Mouse (Mus musculus) hindbrain, embryonic 13.5 days (tissue): ENCODE measurements around the gene Ddhd1. TPM values are rescaled to one million over a fixed set of nuclear protein-coding genes. Genes with fewer than 3 reads are reported as not detected.
A peak's percentile ranks its signal among the peaks of the same experiment; 100 is the strongest.

Experiments
- ATAC-seq: fragments of 200-750 bp; cut with Nextera tagmentation; 2 replicates; pipeline ENCODE4 v1.8.0; 2017; ENCODE audit warnings: moderate TSS enrichment; ENCODE audit not compliant: low FRiP score
- H3K27ac ChIP-seq: fragments of 300-500 bp; sonication (generic); 2 replicates; pipeline ENCODE4 v1.5.1; 2015; ENCODE audit warnings: inconsistent platforms, mild to moderate bottlenecking, moderate library complexity
- H3K27me3 ChIP-seq: fragments of 300-500 bp; sonication (generic); 2 replicates; pipeline ENCODE4 v1.6.1; 2015; ENCODE audit warnings: mild to moderate bottlenecking, inconsistent platforms
- H3K36me3 ChIP-seq: fragments of 300-500 bp; sonication (generic); 2 replicates; pipeline ENCODE4 v1.6.1; 2015; ENCODE audit warnings: mild to moderate bottlenecking, inconsistent platforms
- H3K4me1 ChIP-seq: fragments of 300-500 bp; sonication (generic); replicated peaks from 2 replicates; pipeline ENCODE4 v1.6.1; 2015; ENCODE audit warnings: inconsistent platforms
- H3K4me2 ChIP-seq: fragments of 300-500 bp; sonication (generic); 2 replicates; pipeline ENCODE4 v1.6.1; 2015; ENCODE audit warnings: inconsistent platforms, mild to moderate bottlenecking, moderate library complexity
- H3K4me3 ChIP-seq: fragments of 300-500 bp; sonication (generic); 2 replicates; pipeline ENCODE4 v1.5.1; 2015; ENCODE audit warnings: mild to moderate bottlenecking, inconsistent platforms
- H3K9ac ChIP-seq: fragments of 300-500 bp; sonication (generic); 2 replicates; pipeline ENCODE4 v1.6.1; 2015; ENCODE audit warnings: mild to moderate bottlenecking, inconsistent platforms
- H3K9me3 ChIP-seq: fragments of 300-500 bp; sonication (generic); 2 replicates; pipeline ENCODE4 v1.6.1; 2016; ENCODE audit warnings: inconsistent platforms
- WGBS: fragments of 180-500 bp; shearing (Covaris S2); methylation state at CpG from one replicate; pipeline ENCODE4 v1.1.7; 2015; 5-methylcytosine and 5-hydroxymethylcytosine counted together
- polyA plus RNA-seq: library from polyadenylated mRNA; unstranded; fragments of >200 nt; fragmentation: Nextera tagmentation; extraction: Ambion mirVana; gene quantifications from 2 replicates; pipeline ENCODE4 v1.2.1, GENCODE M21; 2015

The Ddhd1 gene
- polyA plus RNA-seq, 1 experiment from 2014 or later: 19.2 TPM

DNA sequence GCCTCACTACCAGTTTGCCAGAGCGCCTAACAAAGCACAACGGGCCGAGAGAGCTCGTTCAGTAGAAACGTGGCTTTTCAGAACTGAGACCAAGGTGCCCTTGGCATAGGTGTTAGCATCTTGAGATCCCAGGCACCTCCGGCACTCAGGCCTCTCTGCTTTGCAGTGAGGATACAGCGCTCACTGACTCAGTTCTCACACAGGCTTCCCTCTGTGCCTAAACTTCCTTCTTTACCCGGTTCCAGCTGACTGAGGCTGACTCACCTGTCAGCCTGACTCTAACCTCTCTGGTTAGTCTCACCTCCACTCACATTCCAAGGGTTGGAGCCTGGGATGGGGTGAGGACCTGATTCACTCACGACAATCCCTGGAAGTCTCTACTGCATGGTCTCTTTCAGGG lies 15.7 kb downstream of the Ddhd1 start:
- H3K27me3 ChIP-seq: no peaks in the 10 kb centered on the region
- H3K9ac ChIP-seq: no peak overlapping the region
- H3K9me3 ChIP-seq: no peaks in the 10 kb centered on the region
- no peak overlapping the region for H3K4me2 ChIP-seq
- H3K4me3 ChIP-seq: no peak overlapping the region
- WGBS: 79% methylated on average over 9 of the region's 9 CpGs
- H3K36me3 ChIP-seq: no peaks in the 10 kb centered on the region
- H3K4me1 ChIP-seq: peaks cover 31% of the 10 kb centered on the region
- ATAC-seq: no peak
- H3K27ac ChIP-seq: 0 out of 2 replicates have a peak overlapping the region, but pooled peaks have one; percentile 35

DNA sequence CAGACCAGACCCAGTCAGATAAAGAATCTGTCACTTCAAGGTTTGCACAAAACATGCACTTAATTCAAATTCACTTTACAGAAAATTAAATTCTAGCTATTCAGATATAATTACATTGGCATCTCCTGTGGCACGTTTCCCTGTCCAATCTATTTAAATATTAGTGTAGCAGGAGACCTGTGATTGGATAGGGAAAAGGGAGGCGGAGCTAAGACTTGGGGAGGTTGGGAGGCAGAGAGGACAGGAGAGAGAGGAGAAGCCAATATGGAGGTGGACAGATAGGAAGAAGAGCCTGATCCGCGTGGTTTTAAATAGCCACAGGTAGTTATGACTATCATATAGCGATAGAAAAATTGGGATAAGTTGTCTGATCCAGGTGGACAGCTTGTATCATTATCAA lies 19.2 kb downstream of the Ddhd1 start:
- H3K27ac ChIP-seq: no peak overlapping the region
- H3K4me1 ChIP-seq: peaks cover 13% of the 10 kb centered on the region
- 67% methylated on average over 5 of the region's 5 CpGs for WGBS
- H3K36me3 ChIP-seq: no peaks in the 10 kb centered on the region
- no peak for ATAC-seq
- no peaks in the 10 kb centered on the region for H3K9me3 ChIP-seq
- H3K4me3 ChIP-seq: no peak overlapping the region
- H3K4me2 ChIP-seq: no peak overlapping the region
- no peak overlapping the region for H3K9ac ChIP-seq
- no peaks in the 10 kb centered on the region for H3K27me3 ChIP-seq

DNA sequence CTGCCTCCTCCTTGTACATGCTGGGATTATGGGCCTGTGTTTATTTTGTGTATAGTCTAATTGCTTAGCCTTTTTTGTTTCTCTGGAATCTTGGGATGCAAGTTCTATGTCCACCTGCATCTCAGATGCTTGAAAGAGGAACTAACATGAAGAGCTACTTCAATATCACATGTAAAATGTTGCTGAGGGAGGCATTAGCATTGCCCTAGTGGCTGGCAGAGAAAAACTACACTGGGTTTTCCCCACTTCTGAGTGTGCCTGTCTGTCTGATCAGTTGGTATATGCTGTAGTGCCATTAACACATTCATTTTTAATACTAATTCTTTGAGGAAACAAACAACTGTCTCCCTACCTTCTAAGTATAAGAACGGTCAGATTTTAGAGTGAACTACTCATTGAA lies 22.4 kb downstream of the Ddhd1 start:
- no peak overlapping the region for H3K4me3 ChIP-seq
- no peak overlapping the region for H3K27ac ChIP-seq
- WGBS: 97% methylated on average over 1 of the region's 1 CpGs
- no peak for ATAC-seq
- H3K9me3 ChIP-seq: no peaks in the 10 kb centered on the region
- no peak overlapping the region for H3K4me2 ChIP-seq
- no peaks in the 10 kb centered on the region; the same call in 1 of the 2 replicates for H3K4me1 ChIP-seq
- no peaks in the 10 kb centered on the region for H3K27me3 ChIP-seq
- no peak overlapping the region for H3K9ac ChIP-seq
- H3K36me3 ChIP-seq: no peaks in the 10 kb centered on the region

- Histone ChIP-seq H3K27me3 (no peaks in the 10 kb centered on the region), H3K4me2 (no peak overlapping the region), H3K9me3 (no peaks in the 10 kb centered on the region), H3K27ac (no peak overlapping the region), H3K4me3 (no peak overlapping the region), H3K9ac (no peak overlapping the region), H3K4me1 (no peaks in the 10 kb centered on the region), H3K36me3 (no peaks in the 10 kb centered on the region)
- 85% methylated on average over 4 of the region's 4 CpGs for WGBS
- no peak for ATAC-seq
These were observed 25.0 kb downstream of the Ddhd1 start for GRCm38 (mm10) chr14:45632756-45633537.

DNA sequence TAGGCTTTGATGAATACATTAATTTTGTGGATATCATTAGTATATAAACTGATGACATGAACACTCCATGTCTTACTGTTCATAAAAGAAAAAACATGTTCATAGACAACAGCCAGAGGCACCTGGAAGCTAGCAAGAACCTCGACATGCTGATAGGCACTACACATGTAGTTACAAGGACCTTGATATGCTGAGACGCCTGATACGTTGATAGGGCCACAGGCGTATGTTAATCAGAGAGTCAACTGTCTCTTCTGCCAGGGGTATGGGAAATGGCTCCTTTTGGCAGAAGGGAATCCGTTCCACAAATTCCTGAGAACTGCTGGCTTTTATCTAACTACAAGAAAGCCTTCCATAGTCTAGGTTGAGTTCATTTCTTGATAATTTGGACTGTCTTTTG lies 27.4 kb downstream of the Ddhd1 start:
- no peaks in the 10 kb centered on the region for H3K9me3 ChIP-seq
- ATAC-seq: no peak
- H3K9ac ChIP-seq: no peak overlapping the region
- 88% methylated on average over 5 of the region's 5 CpGs for WGBS
- H3K4me1 ChIP-seq: no peaks in the 10 kb centered on the region
- no peak overlapping the region for H3K27ac ChIP-seq
- H3K4me2 ChIP-seq: no peak overlapping the region
- H3K36me3 ChIP-seq: no peaks in the 10 kb centered on the region; the same call in 1 of the 2 replicates
- H3K4me3 ChIP-seq: no peak overlapping the region
- H3K27me3 ChIP-seq: no peaks in the 10 kb centered on the region

DNA sequence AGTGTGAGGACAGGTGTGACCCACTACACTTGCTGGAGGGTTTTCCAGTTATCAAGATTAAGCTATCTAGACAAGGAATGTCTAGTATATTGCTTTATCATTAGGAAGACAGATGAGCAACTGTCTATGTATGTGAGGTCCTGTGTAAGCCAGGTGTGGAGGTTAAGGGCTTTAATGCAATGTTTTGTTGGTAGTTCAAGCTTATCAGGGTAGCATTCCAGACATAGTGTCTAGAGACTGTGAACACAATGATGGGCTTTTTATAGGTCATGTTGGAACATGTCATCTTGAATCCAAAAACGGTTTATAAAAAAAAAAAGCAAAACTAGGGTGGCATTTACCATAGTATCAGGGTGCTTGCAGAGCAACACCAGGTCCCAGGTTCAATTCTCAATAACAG lies 28.0 kb downstream of the Ddhd1 start:
- ATAC-seq: no peak
- Histone ChIP-seq H3K36me3 (no peaks in the 10 kb centered on the region; the same call in 1 of the 2 replicates), H3K4me1 (no peaks in the 10 kb centered on the region), H3K4me2 (no peak overlapping the region), H3K9ac (no peak overlapping the region), H3K27ac (no peak overlapping the region), H3K9me3 (no peaks in the 10 kb centered on the region), H3K4me3 (no peak overlapping the region), H3K27me3 (no peaks in the 10 kb centered on the region)
- WGBS: 79% methylated on average over 1 of the region's 1 CpGs

- no peaks in the 10 kb centered on the region for H3K9me3 ChIP-seq
- H3K4me2 ChIP-seq: no peak overlapping the region
- peaks cover 48% of the 10 kb centered on the region for H3K36me3 ChIP-seq
- H3K9ac ChIP-seq: no peak overlapping the region
- 0 out of 2 replicates have a peak, but pooled peaks cover 5% of the 10 kb centered on the region for H3K4me1 ChIP-seq
- no peak overlapping the region for H3K4me3 ChIP-seq
- no peak overlapping the region for H3K27ac ChIP-seq
- H3K27me3 ChIP-seq: no peaks in the 10 kb centered on the region
- 68% methylated on average over 6 of the region's 6 CpGs for WGBS
- ATAC-seq: no peak
These were observed 39.6 kb downstream of the Ddhd1 start for GRCm38 (mm10) chr14:45618351-45618750.

GRCm38 (mm10) chr14:45616526-45616925 lies 41.4 kb downstream of the Ddhd1 start:
- WGBS: 97% methylated on average over 5 of the region's 5 CpGs
- no peak for ATAC-seq
- Histone ChIP-seq H3K4me3 (no peak overlapping the region), H3K4me2 (no peak overlapping the region), H3K36me3 (peaks cover 66% of the 10 kb centered on the region), H3K27me3 (no peaks in the 10 kb centered on the region), H3K27ac (no peak overlapping the region), H3K9ac (no peak overlapping the region), H3K4me1 (0 out of 2 replicates have a peak, but pooled peaks cover 5% of the 10 kb centered on the region), H3K9me3 (no peaks in the 10 kb centered on the region)

DNA sequence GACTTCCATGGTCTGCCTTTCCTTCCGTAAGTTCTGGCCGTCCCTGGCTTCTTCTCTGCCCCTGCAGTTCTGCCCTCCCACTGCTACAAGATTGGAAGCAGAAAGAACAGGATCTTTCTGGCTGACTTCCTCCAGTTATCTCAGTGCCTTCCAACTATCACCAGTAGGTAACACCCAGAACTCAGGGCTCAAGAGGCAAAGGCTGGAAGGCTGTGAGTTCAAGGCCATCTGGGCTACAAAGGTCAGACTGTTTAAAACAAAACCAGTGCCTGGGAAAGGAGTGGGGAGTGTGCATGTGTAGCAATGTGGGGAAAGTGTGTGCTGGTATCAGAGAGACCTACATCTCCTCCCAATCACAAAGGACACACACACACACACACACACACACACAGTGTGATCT lies 42.2 kb downstream of the Ddhd1 start:
- Histone ChIP-seq H3K9me3 (no peaks in the 10 kb centered on the region), H3K27me3 (no peaks in the 10 kb centered on the region), H3K36me3 (peaks cover 68% of the 10 kb centered on the region), H3K4me2 (no peak overlapping the region), H3K9ac (no peak overlapping the region), H3K4me1 (0 out of 2 replicates have a peak, but pooled peaks cover 5% of the 10 kb centered on the region), H3K4me3 (no peak overlapping the region), H3K27ac (no peak overlapping the region)
- 91% methylated on average over 2 of the region's 2 CpGs for WGBS
- ATAC-seq: no peak

DNA sequence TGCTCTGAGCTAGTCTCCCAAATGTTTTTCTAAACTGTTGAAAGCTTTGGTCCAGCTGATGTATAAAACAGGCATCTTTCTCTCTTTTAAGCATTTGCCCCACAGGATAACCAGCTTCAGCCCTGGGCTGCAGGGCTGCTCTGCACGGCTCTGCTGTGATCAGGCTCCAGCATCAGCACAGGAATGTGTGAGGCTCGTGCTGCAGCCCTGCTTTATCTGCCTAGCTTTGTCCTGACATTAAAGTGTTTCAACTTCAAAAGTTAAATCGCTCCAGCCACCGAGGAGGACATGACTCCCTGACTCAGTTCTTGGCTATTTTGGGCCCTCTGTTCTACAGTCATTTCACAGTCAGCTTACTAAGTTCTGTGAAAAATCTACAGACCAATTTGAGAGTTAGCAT lies 43.1 kb downstream of the Ddhd1 start:
- no peak overlapping the region for H3K4me2 ChIP-seq
- ATAC-seq: no peak
- H3K4me1 ChIP-seq: 0 out of 2 replicates have a peak, but pooled peaks cover 5% of the 10 kb centered on the region
- H3K27ac ChIP-seq: no peak overlapping the region
- no peaks in the 10 kb centered on the region for H3K27me3 ChIP-seq
- WGBS: 74% methylated on average over 4 of the region's 4 CpGs
- H3K9me3 ChIP-seq: no peaks in the 10 kb centered on the region
- no peak overlapping the region for H3K4me3 ChIP-seq
- H3K36me3 ChIP-seq: peaks cover 76% of the 10 kb centered on the region
- H3K9ac ChIP-seq: no peak overlapping the region

DNA sequence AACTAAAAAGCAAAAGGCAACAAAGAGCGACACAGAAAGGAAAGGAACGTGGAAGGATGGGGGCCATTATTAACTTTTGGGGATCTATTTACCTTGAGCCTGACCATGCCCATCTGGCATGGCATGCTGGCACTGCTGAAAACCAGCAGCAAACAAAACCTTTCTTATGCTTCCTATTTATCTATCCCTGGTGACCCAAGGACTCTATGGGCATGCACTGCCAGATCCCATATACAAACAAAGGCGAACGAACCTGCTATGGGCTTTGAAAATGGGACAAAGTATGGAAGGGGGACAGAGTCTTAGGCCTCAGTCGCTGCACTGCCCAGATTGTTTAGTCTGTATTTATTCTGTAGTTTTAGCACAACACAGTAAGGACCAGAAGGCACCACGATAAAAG lies 43.5 kb downstream of the Ddhd1 start:
- H3K9me3 ChIP-seq: no peaks in the 10 kb centered on the region
- H3K4me2 ChIP-seq: no peak overlapping the region
- H3K36me3 ChIP-seq: peaks cover 79% of the 10 kb centered on the region
- no peak overlapping the region for H3K9ac ChIP-seq
- 91% methylated on average over 6 of the region's 6 CpGs for WGBS
- 0 out of 2 replicates have a peak, but pooled peaks cover 5% of the 10 kb centered on the region for H3K4me1 ChIP-seq
- H3K27ac ChIP-seq: no peak overlapping the region
- no peak overlapping the region for H3K4me3 ChIP-seq
- ATAC-seq: no peak
- no peaks in the 10 kb centered on the region for H3K27me3 ChIP-seq

DNA sequence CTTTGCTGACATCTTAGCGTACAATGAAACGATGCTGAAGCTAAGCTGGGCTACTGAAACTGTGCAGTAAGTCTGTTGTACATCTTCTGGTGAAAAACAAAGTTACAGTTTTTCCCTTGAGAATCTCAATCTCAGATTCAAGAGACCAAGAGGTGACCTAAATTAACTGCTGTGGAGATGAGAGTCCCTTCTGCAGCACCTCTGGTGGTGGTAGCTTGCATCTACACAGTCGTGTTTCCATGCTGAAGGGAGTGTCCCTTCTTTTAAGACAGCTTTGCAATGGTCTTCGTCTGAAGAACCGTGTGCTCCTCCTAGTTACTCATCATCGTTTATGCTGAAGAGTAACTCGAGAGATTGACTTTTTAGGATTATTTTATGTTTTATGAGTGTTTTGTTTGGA lies 46.3 kb downstream of the Ddhd1 start:
- WGBS: 88% methylated on average over 7 of the region's 7 CpGs
- H3K9ac ChIP-seq: no peak overlapping the region
- H3K4me2 ChIP-seq: no peak overlapping the region
- ATAC-seq: no peak
- no peaks in the 10 kb centered on the region for H3K27me3 ChIP-seq
- H3K4me1 ChIP-seq: no peaks in the 10 kb centered on the region
- H3K4me3 ChIP-seq: no peak overlapping the region
- H3K9me3 ChIP-seq: no peaks in the 10 kb centered on the region
- H3K36me3 ChIP-seq: peaks cover 78% of the 10 kb centered on the region
- H3K27ac ChIP-seq: no peak overlapping the region

- 0 out of 2 replicates have a peak, but pooled peaks have one; percentile 46 for ATAC-seq
- 0 out of 2 replicates have a peak overlapping the region, but pooled peaks have one; percentile 52 for H3K27ac ChIP-seq
- H3K4me3 ChIP-seq: no peak overlapping the region
- WGBS: 60% methylated on average over 3 of the region's 3 CpGs
- H3K9me3 ChIP-seq: no peaks in the 10 kb centered on the region
- no peak overlapping the region for H3K4me2 ChIP-seq
- no peaks in the 10 kb centered on the region for H3K4me1 ChIP-seq
- H3K27me3 ChIP-seq: no peaks in the 10 kb centered on the region
- no peak overlapping the region for H3K9ac ChIP-seq
- H3K36me3 ChIP-seq: peaks cover 60% of the 10 kb centered on the region
These were observed 55.9 kb downstream of the Ddhd1 start for GRCm38 (mm10) chr14:45602002-45602401.
